Mouse (Mus musculus) ES-Bruce4 (cell line): ENCODE results near the gene Uspl1. TPM values are rescaled to one million over a fixed set of nuclear protein-coding genes. Genes with fewer than 3 reads are reported as not detected.

Source experiments
- H3K27ac ChIP-seq: 2 replicates; pipeline ENCODE4 v1.5.1; 2012; ENCODE audit warnings: low read length, inconsistent platforms; ENCODE audit not compliant: insufficient read depth
- H3K27me3 ChIP-seq: 2 replicates; pipeline ENCODE4 v1.6.1; 2012; ENCODE audit warnings: mild to moderate bottlenecking, low read length, inconsistent platforms; ENCODE audit not compliant: control insufficient read depth, poor library complexity, insufficient read depth, severe bottlenecking
- H3K36me3 ChIP-seq: 2 replicates; pipeline ENCODE4 v1.6.1; 2012; ENCODE audit warnings: inconsistent platforms, mild to moderate bottlenecking, low read length, moderate library complexity; ENCODE audit not compliant: control insufficient read depth, poor library complexity, insufficient read depth, severe bottlenecking
- H3K4me1 ChIP-seq: one replicate; pipeline ENCODE4 v1.8.1; 2011; ENCODE audit warnings: low read length; ENCODE audit not compliant: control insufficient read depth, insufficient read depth
- H3K4me3 ChIP-seq: 2 replicates; pipeline ENCODE4 v1.5.1; 2011; ENCODE audit warnings: low read depth, mild to moderate bottlenecking, low read length
- H3K9ac ChIP-seq: 2 replicates; pipeline ENCODE4 v1.6.1; 2012; ENCODE audit warnings: low read depth, mild to moderate bottlenecking, inconsistent platforms; ENCODE audit not compliant: poor library complexity, severe bottlenecking
- H3K9me3 ChIP-seq: replicated peaks from 2 replicates; pipeline ENCODE4 v1.6.1; 2012; ENCODE audit warnings: mild to moderate bottlenecking, low read length, inconsistent platforms; ENCODE audit not compliant: control insufficient read depth, poor library complexity, insufficient read depth, severe bottlenecking
- CTCF ChIP-seq: IDR thresholded peaks from one replicate; pipeline ENCODE4 v1.8.1; 2011; ENCODE audit warnings: low read depth, low read length
- EP300 ChIP-seq: IDR thresholded peaks from 2 replicates; pipeline ENCODE4 v1.6.1; 2011; ENCODE audit warnings: low read depth, low read length; ENCODE audit not compliant: insufficient read depth
- POLR2A ChIP-seq: IDR thresholded peaks from one replicate; pipeline ENCODE4 v1.8.1; 2011; ENCODE audit warnings: low read length; ENCODE audit not compliant: insufficient read depth
- polyA plus RNA-seq: library from polyadenylated mRNA; stranded (reverse); fragments of >200 nt; gene quantifications from 2 replicates; pipeline ENCODE4 v1.2.4, GENCODE M21; 2011; ENCODE audit warnings: low read depth; ENCODE audit not compliant: missing spikeins, insufficient read depth, insufficient read length

Uspl1 gene
- polyA plus RNA-seq, 1 experiment: 63.8 TPM

DNA sequence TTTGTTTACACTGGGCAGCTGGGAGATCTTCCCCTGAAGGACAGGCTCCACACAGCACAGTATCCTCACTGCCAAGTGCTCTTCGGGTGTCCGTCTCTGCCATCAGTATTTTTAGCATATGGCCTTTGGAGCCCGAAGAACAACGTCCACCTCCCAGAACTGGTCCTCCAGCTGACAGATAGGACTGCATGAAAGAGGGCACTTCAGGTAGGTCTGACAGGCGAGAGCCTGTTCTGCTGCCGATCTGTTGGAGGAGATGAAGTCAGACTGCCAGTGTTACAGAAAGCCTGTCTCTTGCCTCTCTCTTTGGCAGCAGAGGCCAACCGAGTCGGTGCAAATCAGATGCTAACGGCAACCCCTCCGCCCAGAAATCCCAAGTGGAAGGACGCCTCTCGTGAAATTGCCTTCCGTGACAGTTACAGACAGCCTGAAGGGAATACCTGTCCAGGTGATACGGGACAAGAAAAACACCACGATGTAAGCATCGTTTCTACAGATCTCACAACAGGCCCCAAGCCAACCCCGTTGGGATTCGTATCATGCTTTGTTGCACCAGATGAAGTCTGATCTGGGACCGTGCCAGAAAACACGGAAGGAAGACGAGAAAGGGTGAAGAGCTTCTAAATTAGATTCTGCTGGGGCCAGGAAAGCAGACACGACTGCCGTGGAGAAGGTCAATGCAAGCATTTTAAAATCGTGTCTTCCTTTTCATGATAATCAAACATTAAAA lies 53.2 kb downstream of the Uspl1 start:
- H3K9ac ChIP-seq: no peak overlapping the region
- H3K27ac ChIP-seq: no peak overlapping the region
- H3K36me3 ChIP-seq: no peaks in the 10 kb centered on the region
- no peaks in the 10 kb centered on the region for H3K4me1 ChIP-seq
- H3K9me3 ChIP-seq: no peaks in the 10 kb centered on the region
- no peak overlapping the region for H3K4me3 ChIP-seq
- H3K27me3 ChIP-seq: no peaks in the 10 kb centered on the region
- TF ChIP-seq POLR2A (no peak), EP300 (no peak), CTCF (no peak)

DNA sequence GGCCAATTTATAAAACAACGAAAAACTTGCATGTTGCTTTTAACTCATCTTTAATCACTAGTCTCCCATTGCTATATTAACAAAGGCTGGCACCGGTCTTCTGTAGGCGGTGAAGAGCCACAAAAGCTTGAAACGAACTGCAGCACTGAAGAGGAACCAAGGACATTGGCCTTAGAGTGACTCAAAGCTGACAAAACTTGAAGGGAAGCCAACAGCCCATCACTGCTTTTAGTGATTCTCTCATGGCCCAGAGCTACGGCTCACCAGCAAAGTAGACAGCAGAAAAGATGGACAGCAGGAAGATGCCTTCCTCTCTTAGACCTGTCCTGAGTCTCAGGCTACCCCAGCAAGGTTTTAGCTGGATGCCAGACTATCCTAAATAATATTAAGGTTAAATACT lies 58.3 kb downstream of the Uspl1 start:
- Histone ChIP-seq H3K36me3 (no peaks in the 10 kb centered on the region), H3K27ac (no peak overlapping the region), H3K9me3 (no peaks in the 10 kb centered on the region), H3K9ac (no peak overlapping the region), H3K4me3 (no peak overlapping the region), H3K27me3 (no peaks in the 10 kb centered on the region), H3K4me1 (peaks cover 4% of the 10 kb centered on the region)
- TF ChIP-seq POLR2A (no peak), CTCF (no peak)

DNA sequence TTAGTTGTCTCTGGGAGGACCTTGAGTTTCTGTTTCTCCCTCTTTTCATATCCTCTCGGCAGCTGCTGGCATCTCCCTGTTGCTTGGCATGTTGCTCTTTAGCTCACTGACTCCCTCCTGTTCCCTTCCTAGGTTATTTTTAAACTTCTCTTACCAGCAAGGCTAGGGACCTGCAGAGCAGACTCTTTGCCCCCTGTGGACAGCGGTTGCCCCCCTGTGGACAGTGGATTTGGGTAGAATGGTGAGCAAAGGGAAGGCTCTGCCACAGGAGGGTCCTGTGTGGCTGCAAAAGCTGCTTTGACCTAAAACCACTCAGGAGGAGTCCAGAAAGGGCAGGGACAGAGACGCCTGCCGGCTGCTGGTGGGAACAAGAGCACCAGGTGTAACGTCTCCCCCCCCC lies 58.9 kb downstream of the Uspl1 start:
- Histone ChIP-seq H3K36me3 (no peaks in the 10 kb centered on the region), H3K4me3 (no peak overlapping the region), H3K9me3 (no peaks in the 10 kb centered on the region), H3K9ac (no peak overlapping the region), H3K27ac (no peak overlapping the region), H3K4me1 (peaks cover 4% of the 10 kb centered on the region), H3K27me3 (no peaks in the 10 kb centered on the region)
- TF ChIP-seq EP300 (no peak), POLR2A (no peak), CTCF (no peak)

DNA sequence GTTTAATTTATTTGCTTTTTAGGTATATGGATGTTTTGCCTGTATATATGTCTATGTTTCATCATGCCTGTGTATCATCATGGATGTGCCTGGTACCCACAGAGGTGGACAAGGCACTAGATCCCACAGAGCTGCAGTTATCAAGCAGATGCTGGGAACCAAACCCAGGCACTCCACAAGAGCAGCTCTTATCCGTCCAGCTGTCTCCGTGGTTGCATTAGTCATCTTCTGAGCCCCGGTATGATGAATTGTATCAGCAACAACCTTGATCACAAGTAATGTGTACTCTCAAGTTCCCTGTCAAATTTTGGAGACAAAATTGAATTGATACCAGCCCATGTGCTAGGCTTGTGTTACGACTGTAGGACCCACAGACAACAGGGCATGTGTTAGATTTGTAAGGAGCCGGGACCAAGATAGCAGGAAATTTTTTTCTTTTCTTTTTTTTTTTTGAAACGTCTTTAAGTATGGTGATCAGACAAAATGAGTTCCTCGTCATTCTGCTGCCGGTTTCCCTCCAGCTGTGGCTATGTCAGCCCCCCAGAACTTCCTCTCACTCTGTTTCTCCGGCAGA lies 61.3 kb downstream of the Uspl1 start:
- Histone ChIP-seq H3K27me3 (no peaks in the 10 kb centered on the region), H3K27ac (no peak overlapping the region), H3K9ac (no peak overlapping the region), H3K4me1 (peaks cover 4% of the 10 kb centered on the region), H3K36me3 (no peaks in the 10 kb centered on the region), H3K4me3 (no peak overlapping the region), H3K9me3 (no peaks in the 10 kb centered on the region)
- no peak for TF ChIP-seq CTCF
- no peak for TF ChIP-seq EP300
- no peak for TF ChIP-seq POLR2A

DNA sequence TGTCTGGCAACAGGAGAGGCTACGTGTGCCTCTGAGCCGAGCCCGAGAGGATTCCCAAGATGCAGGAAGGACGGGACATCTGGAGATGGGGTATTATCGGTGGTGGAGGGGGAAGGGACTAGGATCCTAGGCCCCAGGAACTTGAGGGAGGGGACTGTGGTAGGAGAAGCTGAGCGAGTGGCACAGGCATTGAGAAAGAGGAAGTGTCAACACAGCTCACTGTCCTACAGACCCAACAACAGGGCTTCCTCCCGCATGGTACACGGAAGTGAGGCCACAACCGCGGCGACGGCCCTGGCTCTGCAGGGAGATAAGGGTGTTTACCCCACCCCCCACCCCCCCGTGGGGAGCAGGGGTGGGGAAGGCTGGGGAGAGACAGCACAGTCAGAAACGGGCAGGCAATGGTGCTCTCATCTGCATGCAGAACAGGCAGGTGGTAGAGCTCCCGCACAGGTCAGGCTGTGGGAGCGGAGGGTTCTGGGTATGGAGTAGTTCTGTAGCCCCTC lies 61.9 kb downstream of the Uspl1 start:
- TF ChIP-seq CTCF (no peak), POLR2A (no peak), EP300 (no peak)
- no peaks in the 10 kb centered on the region for H3K36me3 ChIP-seq
- no peak overlapping the region for H3K27ac ChIP-seq
- H3K4me1 ChIP-seq: peaks cover 4% of the 10 kb centered on the region
- H3K27me3 ChIP-seq: no peaks in the 10 kb centered on the region
- H3K9ac ChIP-seq: no peak overlapping the region
- no peaks in the 10 kb centered on the region for H3K9me3 ChIP-seq
- no peak overlapping the region for H3K4me3 ChIP-seq
